Mouse (Mus musculus) hindbrain, embryonic 11.5 days (tissue): ENCODE measurements around the gene Armc10. TPM values are rescaled to one million over a fixed set of nuclear protein-coding genes. Genes with fewer than 3 reads are reported as not detected.
A peak's percentile ranks its signal among the peaks of the same experiment; 100 is the strongest.

Source experiments
- ATAC-seq: fragments of 200-750 bp; cut with Nextera tagmentation; 2 replicates; pipeline ENCODE4 v1.8.0; 2017; ENCODE audit warnings: mild to moderate bottlenecking, moderate TSS enrichment, moderate library complexity; ENCODE audit not compliant: low FRiP score
- DNase-seq: peaks from one replicate; pipeline ENCODE4 v3.0.0-alpha.2; 2015; ENCODE audit warnings: low spot score
- H3K27ac ChIP-seq: fragments of 300-500 bp; sonication (generic); 2 replicates; pipeline ENCODE4 v1.5.1; 2014; ENCODE audit warnings: mild to moderate bottlenecking, low read depth, low read length
- H3K27me3 ChIP-seq: fragments of 300-500 bp; sonication (generic); 2 replicates; pipeline ENCODE4 v1.6.1; 2014; ENCODE audit warnings: mild to moderate bottlenecking, low read length, moderate library complexity, mixed read lengths; ENCODE audit not compliant: control insufficient read depth, insufficient read depth
- H3K36me3 ChIP-seq: fragments of 300-500 bp; sonication (generic); 2 replicates; pipeline ENCODE4 v1.6.1; 2014; ENCODE audit warnings: mild to moderate bottlenecking, low read length, moderate library complexity, mixed read lengths; ENCODE audit not compliant: control insufficient read depth, insufficient read depth
- H3K4me1 ChIP-seq: fragments of 300-500 bp; sonication (generic); replicated peaks from 2 replicates; pipeline ENCODE4 v1.6.1; 2014; ENCODE audit warnings: low read length, mixed read lengths; ENCODE audit not compliant: control insufficient read depth, insufficient read depth
- H3K4me2 ChIP-seq: fragments of 300-500 bp; sonication (generic); replicated peaks from 2 replicates; pipeline ENCODE4 v1.6.1; 2014; ENCODE audit warnings: mild to moderate bottlenecking, low read depth, low read length
- H3K4me3 ChIP-seq: fragments of 300-500 bp; sonication (generic); 2 replicates; pipeline ENCODE4 v1.5.1; 2014; ENCODE audit warnings: low read depth, low read length
- H3K9ac ChIP-seq: fragments of 300-500 bp; sonication (generic); 2 replicates; pipeline ENCODE4 v1.6.1; 2014; ENCODE audit warnings: low read depth, low read length
- H3K9me3 ChIP-seq: fragments of 300-500 bp; sonication (generic); 2 replicates; pipeline ENCODE4 v1.6.1; 2016; ENCODE audit warnings: low read length; ENCODE audit not compliant: control insufficient read depth
- WGBS: fragments of 180-500 bp; shearing (Covaris S2); extraction: QIAGEN DNeasy Blood & Tissue Kit; methylation state at CpG from one replicate; pipeline ENCODE4 v1.1.7; 2014; 5-methylcytosine and 5-hydroxymethylcytosine counted together
- polyA plus RNA-seq: library from polyadenylated mRNA; unstranded; fragments of >200 nt; fragmentation: Nextera tagmentation; extraction: Ambion mirVana; gene quantifications from 2 replicates; pipeline ENCODE4 v1.2.1, GENCODE M21; 2014

Armc10 gene
- polyA plus RNA-seq, 1 experiment from 2014 or later = 93.0 TPM

DNA sequence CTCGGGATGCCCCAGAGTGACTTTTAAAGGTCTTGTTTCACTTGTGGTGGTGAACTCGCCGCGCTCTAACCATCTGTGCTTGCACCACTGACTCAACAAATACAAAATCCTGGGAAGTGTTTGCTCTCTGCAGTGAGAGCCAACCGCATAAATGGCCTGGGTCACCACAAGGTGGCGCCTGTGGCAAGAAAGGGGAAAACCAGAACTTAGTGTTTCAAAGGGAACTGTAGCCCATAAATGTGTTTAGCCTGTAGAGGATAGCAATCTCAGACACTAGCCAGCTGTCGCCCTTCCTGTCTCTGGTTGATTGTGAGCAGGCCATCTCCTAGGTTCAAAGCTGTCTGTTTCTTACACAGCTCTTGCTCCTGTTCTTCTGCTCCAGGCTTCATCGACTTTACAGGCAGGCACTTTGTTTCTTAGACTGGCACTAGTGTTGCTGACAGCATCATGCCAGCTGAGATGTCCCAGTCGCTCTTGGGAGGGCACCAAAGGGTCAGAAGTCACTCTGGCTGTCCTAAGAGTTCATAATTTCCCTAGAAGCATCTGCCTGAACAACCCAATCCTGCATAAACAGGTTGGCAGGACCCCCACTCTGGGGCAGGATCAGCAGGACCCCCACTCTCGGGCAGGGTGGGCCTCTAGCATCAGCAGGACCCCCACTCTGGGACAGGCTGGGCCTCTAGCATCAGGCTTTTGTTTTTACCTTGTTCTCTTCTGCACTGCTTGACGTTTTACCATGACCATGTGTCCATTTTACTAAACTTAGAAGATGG is 13.2 kb downstream of the Armc10 start:
- Histone ChIP-seq H3K36me3 (0 out of 2 replicates have a peak, but pooled peaks cover 7% of the 10 kb centered on the region), H3K27me3 (no peaks in the 10 kb centered on the region), H3K4me3 (no peak overlapping the region), H3K4me2 (no peak overlapping the region), H3K9ac (no peak overlapping the region), H3K4me1 (no peaks in the 10 kb centered on the region), H3K9me3 (no peaks in the 10 kb centered on the region), H3K27ac (no peak overlapping the region)
- peak; percentile 75 for ATAC-seq
- 53% methylated on average over 11 of the region's 11 CpGs for WGBS
- peak; percentile 83 for DNase-seq

DNA sequence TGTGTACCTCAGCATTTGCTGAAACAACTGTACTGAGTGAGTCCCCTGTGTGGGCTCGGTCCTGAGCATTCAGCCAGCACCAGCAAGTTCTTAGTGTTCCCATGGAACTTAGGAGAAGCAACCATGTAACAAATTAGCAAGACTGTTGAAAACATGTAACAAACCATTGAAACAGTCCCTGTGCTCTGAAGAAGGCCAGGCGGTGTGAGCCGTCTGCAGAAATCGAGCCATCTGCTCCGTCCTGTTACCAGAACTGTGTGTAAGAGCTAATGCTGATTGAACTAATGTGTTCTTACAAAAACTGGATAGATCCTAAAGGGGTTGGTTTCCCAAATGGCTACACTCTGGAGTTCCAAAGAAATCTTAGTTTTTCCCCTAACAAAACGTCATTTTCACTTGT is 15.2 kb downstream of the Armc10 start:
- Histone ChIP-seq H3K4me3 (no peak overlapping the region), H3K4me1 (no peaks in the 10 kb centered on the region), H3K36me3 (0 out of 2 replicates have a peak, but pooled peaks cover 3% of the 10 kb centered on the region), H3K27me3 (no peaks in the 10 kb centered on the region), H3K4me2 (no peak overlapping the region), H3K9me3 (no peaks in the 10 kb centered on the region), H3K9ac (no peak overlapping the region), H3K27ac (no peak overlapping the region)
- DNase-seq (no peak), ATAC-seq (no peak)
- 91% methylated on average over 6 of the region's 6 CpGs for WGBS

DNA sequence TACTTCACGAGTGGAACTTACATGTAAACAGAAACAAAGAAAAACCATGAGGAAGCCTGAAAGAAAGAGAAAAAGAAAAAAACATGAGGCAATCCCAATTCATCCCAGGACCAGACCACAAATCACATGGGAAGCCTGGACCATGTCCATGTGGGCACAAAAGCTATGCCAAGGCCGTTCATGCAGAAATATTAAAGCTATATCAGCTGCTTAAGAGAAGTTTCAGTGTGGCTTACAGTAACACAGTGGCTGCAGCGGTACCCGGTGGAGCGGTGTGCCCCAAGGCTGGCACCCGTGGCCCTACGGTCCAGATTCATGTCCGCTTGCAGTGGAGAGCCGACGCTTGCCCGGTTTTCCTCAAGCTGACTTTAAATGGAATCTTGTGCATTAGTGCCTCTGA is 17.5 kb downstream of the Armc10 start:
- no peaks in the 10 kb centered on the region for H3K9me3 ChIP-seq
- no peak overlapping the region for H3K9ac ChIP-seq
- no peak overlapping the region for H3K4me2 ChIP-seq
- no peaks in the 10 kb centered on the region for H3K27me3 ChIP-seq
- ATAC-seq (no peak), DNase-seq (no peak)
- H3K4me3 ChIP-seq = no peak overlapping the region
- no peak overlapping the region for H3K27ac ChIP-seq
- WGBS = 97% methylated on average over 11 of the region's 11 CpGs
- H3K36me3 ChIP-seq = 0 out of 2 replicates have a peak, but pooled peaks cover 3% of the 10 kb centered on the region
- no peaks in the 10 kb centered on the region for H3K4me1 ChIP-seq

DNA sequence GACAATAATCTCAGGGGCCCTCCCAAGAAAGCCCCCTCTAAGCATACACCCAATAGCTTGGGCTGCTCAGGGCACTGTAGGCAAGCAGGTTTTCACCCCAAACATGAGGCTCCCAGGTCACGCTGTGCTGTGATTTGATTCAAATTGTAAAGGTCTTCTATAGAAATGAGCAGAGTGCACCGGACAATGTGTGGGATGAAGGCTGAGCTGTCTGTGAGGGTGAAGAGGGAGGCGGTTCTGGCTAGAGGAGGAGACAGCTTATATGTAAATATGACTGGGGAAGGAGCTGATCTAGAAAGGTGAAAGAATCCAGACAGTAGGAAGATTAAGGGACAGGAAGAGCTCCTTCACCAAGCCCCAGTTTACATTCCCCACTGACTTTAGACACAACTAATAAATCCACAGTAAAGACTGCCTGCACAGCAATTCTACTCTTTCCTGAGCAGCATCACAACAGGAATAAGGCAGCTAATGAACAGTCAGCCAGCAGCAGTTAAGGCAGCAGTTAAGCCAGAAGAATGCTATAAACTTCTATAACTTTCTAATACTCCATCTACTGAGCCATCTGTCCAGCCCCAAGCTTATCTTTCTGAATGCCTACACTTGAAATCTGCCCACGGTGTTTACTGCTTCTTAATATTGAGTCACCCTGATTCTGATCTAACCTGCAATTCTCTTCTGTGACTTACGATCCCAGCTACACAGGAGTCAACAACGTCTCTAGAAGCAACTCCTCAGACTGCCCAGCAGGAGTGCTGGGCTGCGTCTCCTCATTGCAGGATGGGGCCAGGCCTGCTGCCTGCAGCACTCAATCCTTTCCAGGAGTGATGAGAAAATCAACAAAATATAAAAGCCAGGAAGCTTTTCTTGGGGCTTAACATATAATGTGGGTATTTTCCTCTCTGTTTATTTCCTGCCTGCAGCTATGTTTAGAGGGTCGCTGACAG is 21.9 kb downstream of the Armc10 start:
- Histone ChIP-seq H3K9ac (no peak overlapping the region), H3K9me3 (no peaks in the 10 kb centered on the region), H3K27ac (no peak overlapping the region), H3K4me2 (no peak overlapping the region), H3K4me1 (no peaks in the 10 kb centered on the region), H3K36me3 (no peaks in the 10 kb centered on the region), H3K4me3 (no peak overlapping the region), H3K27me3 (no peaks in the 10 kb centered on the region)
- DNase-seq (no peak), ATAC-seq (no peak)
- WGBS = 64% methylated on average over 8 of the region's 8 CpGs

DNA sequence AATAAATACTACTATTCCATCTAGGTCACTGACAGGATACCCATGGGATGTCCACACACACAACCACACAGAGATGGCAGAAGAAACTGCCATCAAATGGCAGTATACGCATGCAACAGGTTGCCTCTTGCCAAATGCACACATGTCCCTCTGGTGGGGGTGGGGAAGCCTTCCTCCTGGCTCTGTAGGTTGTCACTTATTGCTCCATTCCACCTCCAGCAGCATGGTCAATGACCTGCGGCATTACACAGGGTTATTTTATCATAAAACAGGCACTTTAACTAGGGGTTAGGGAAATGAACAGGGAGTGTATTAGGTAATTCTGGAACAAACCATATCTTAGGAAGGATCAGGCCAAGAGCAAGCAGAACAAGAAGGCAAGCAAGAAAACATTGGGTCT is 23.7 kb downstream of the Armc10 start:
- no peaks in the 10 kb centered on the region for H3K36me3 ChIP-seq
- H3K4me1 ChIP-seq = no peaks in the 10 kb centered on the region
- WGBS = 87% methylated on average over 2 of the region's 2 CpGs
- H3K27me3 ChIP-seq = no peaks in the 10 kb centered on the region
- no peak overlapping the region for H3K4me3 ChIP-seq
- no peak for DNase-seq
- H3K4me2 ChIP-seq = no peak overlapping the region
- H3K9me3 ChIP-seq = no peaks in the 10 kb centered on the region
- no peak overlapping the region for H3K9ac ChIP-seq
- H3K27ac ChIP-seq = no peak overlapping the region
- ATAC-seq = no peak

DNA sequence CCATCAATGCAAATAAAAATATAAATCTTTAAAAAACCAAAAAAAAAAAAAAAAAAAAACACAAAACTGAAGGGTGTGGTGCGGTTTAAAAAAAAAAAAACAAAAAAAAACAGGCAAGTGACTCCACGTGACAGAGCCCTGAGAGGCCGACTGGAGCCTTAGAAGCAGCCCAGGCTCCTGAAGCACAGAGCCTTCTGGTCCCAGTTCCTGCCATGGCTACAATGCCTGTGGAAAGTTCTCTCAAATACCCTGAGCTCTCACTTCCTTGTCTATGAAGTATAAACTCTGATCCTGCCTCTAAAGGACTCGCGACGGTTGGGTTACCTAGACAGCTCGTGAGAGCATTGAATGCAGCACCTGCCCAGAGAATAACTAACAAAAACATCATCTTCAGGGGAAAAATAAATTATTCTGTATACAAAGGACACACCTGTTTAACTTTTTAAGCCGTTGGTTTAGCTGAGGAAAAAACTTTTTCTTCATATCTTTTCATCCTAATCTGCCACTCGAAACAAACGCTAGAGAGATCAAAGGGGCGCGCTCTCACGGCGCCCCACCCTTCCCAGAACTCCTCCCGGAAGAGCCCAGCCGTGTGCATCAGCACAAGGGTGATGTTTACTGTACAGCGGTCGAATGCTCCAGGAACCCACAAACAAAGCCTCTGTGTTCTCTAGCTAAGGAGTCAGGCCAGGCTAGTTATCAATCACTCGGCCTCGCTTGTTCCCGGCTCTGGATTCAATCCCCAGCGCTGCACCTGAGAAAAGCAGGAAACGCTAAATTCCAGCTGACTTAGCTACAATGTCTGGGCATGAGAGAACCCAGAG is 27.4 kb downstream of the Armc10 start:
- no peak overlapping the region for H3K4me3 ChIP-seq
- H3K9ac ChIP-seq = no peak overlapping the region
- no peaks in the 10 kb centered on the region for H3K27me3 ChIP-seq
- ATAC-seq (peak; percentile 68; the same call in 1 of the 2 replicates), DNase-seq (peak; percentile 21)
- no peaks in the 10 kb centered on the region for H3K4me1 ChIP-seq
- WGBS = 63% methylated on average over 23 of the region's 23 CpGs
- H3K4me2 ChIP-seq = no peak overlapping the region
- 0 out of 2 replicates have a peak overlapping the region, but pooled peaks have one; percentile 24 for H3K27ac ChIP-seq
- no peaks in the 10 kb centered on the region for H3K9me3 ChIP-seq
- H3K36me3 ChIP-seq = peaks cover 3% of the 10 kb centered on the region; the same call in 1 of the 2 replicates

DNA sequence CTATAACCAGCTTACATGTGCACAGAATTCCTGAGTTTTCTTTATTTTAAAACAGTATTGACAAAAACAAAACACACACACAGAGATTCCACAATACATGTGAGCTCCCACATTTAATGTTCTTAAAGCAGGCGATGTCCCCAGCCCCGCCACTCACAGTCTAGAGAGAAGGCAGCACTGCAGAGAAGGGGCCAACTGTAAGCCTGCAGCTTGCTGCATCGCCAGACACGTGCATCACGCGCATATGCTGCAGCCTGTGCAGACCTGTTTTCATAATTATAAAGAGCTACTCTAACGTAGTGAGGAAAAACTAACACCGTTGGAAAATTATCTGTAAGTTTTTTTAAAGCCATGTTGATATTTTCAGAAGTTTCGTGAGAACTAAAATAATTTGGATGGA is 28.1 kb downstream of the Armc10 start:
- Histone ChIP-seq H3K9ac (no peak overlapping the region), H3K4me2 (no peak overlapping the region), H3K36me3 (peaks cover 3% of the 10 kb centered on the region; the same call in 1 of the 2 replicates), H3K9me3 (no peaks in the 10 kb centered on the region), H3K27me3 (no peaks in the 10 kb centered on the region), H3K27ac (no peak overlapping the region), H3K4me1 (no peaks in the 10 kb centered on the region), H3K4me3 (no peak overlapping the region)
- 86% methylated on average over 9 of the region's 9 CpGs for WGBS
- ATAC-seq (no peak), DNase-seq (no peak)

DNA sequence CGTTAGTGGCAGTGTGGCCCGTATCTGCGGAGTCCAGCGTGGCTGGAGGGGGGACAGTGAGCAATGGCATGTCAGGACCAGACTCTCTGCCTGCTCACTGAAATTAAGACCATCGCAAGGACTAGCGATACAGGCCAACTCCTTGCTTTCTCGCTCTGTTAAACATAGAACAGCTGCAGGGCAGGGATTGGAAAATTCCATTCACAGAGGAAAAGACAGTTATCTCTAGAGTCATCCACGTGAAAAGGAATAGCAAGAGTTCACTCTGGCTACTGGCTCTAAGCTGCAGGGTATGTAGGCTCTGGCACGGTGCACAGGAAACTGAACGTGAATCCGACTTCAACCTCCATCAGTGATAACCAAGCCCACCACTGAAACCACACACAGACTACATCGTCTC is 29.4 kb downstream of the Armc10 start:
- no peak overlapping the region for H3K9ac ChIP-seq
- 90% methylated on average over 12 of the region's 12 CpGs for WGBS
- H3K4me2 ChIP-seq = no peak overlapping the region
- no peaks in the 10 kb centered on the region for H3K27me3 ChIP-seq
- peaks cover 3% of the 10 kb centered on the region; the same call in 1 of the 2 replicates for H3K36me3 ChIP-seq
- H3K27ac ChIP-seq = no peak overlapping the region
- no peak for ATAC-seq
- H3K4me3 ChIP-seq = no peak overlapping the region
- no peaks in the 10 kb centered on the region for H3K9me3 ChIP-seq
- H3K4me1 ChIP-seq = no peaks in the 10 kb centered on the region
- DNase-seq = no peak
